Mouse (Mus musculus): ENCODE measurements around the gene BC048562.

DNA sequence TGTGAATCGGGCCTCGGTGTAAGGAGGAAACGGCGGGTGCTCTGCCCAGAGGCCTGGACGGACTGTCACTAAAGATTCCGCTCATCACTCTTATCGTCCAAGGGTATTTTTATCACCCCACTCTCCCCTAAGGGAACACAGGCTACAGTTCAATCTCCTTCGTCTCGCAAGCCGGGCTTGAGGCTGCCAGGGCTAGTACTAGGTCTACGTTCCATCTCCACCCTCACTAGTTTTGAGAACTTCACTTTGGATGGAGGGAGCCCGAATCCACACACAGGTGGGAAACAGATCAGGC lies 55.0 kb downstream of the BC048562 start:
- TF ChIP-seq POLR2A (IDR thresholded peaks at IDR 0.05; ENCODE audit: borderline replicate concordance, low read depth, low read length) = 0 out of 2 replicates have a peak, but pooled peaks have one; percentile 8
- no peak; the same call in 1 of the 2 replicates for TF ChIP-seq CTCF (IDR thresholded peaks at IDR 0.05; ENCODE audit: low read depth, low read length)

Measured in bone marrow macrophage, adult 2 months (primary cell).